Mouse (Mus musculus): ENCODE results near the gene Chst2. TPM values are rescaled to one million over a fixed set of nuclear protein-coding genes. Genes with fewer than 3 reads are reported as not detected.

Gene Chst2
- polyA plus RNA-seq, 1 experiment from 2014 or later: 9.5 TPM

DNA sequence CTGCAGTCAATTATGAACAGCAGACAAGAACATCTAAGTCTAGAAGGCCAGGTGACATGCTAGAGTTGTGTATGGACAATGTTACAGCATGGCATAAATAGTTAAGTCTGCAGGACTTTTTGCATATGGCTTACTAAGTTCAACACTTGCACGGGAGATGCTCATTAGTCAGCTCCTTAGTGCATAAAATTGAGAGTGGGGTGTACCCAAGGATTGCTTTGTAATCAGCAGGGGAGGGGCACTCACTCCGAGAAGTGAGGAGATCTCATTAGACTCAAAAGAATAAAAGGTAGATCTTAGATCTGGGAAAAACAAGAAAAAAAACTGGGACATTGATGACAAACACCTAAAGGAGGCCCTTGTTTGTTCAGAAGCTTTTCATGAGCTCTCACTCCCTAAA is 54.6 kb downstream of the Chst2 start:
- Histone ChIP-seq H3K4me1 (replicated peaks) (no peaks in the 10 kb centered on the region), H3K36me3 (no peaks in the 10 kb centered on the region), H3K27me3 (no peaks in the 10 kb centered on the region), H3K4me3 (no peak overlapping the region), H3K9me3 (no peaks in the 10 kb centered on the region), H3K9ac (no peak overlapping the region), H3K27ac (replicated peaks) (no peak overlapping the region), H3K4me2 (no peak overlapping the region)
- no peak for ATAC-seq (ENCODE audit: low read depth)
- 66% methylated on average over 2 of the region's 2 CpGs for WGBS

DNA sequence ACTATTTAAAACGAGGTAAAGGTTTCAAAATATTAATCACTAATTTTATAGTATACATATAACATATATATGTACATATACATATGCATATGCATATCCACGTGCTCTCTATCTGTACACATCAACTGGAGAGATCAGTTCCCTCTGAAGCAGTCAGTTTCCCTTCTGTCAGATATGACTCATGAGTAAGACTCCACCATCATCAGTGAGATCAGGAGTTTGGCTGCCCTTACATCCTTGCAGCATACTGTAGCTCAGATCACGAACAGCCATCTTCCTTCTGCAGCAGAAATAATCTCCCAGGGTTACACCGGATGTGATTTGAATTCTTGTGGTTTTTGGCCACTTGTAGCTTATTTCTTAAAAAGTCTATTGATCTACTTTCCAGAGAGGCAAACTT is 56.0 kb downstream of the Chst2 start:
- Histone ChIP-seq H3K4me2 (no peak overlapping the region), H3K4me1 (replicated peaks) (no peaks in the 10 kb centered on the region), H3K27ac (replicated peaks) (no peak overlapping the region), H3K27me3 (no peaks in the 10 kb centered on the region), H3K9ac (no peak overlapping the region), H3K36me3 (no peaks in the 10 kb centered on the region), H3K4me3 (no peak overlapping the region), H3K9me3 (no peaks in the 10 kb centered on the region)
- ATAC-seq (ENCODE audit: low read depth): no peak
- 76% methylated on average over 4 of the region's 4 CpGs for WGBS

Other genes with a start within 250 kb of the Chst2 start
- 145 and 161 TPM in 2 replicates for gene U2surp, start 105.3 kb upstream of the Chst2 start, polyA plus RNA-seq (2015; fragmentation: Nextera tagmentation; extraction: Ambion mirVana)
- 4.1 and 4.3 TPM in 2 replicates for gene Paqr9, start 152.9 kb upstream of the Chst2 start, polyA plus RNA-seq (2015; fragmentation: Nextera tagmentation; extraction: Ambion mirVana)
- 3.1 and 4.9 TPM in 2 replicates for gene Pcolce2, start 230.9 kb upstream of the Chst2 start, polyA plus RNA-seq (2015; fragmentation: Nextera tagmentation; extraction: Ambion mirVana)